Mouse (Mus musculus) retina, postnatal 1 day (tissue): Measurements from ENCODE around the gene Gm28043.
A peak's percentile ranks its signal among the peaks of the same experiment; 100 is the strongest.
"Not testable (repeated sequence)": the region's sequence is repeated elsewhere in the genome, so short reads cannot be mapped to it uniquely, and the experiment has no call there.

Experiments
- DNase-seq: peaks from one replicate; pipeline ENCODE4 v3.0.0-alpha.2; 2012

Gm28043 gene

GRCm38 (mm10) chr17:29614115-29615023, at the start of gene Gm28043, which contains the start of gene Rnf8:
Gene Gm28043, plus strand, starts transcription at chr17:29614876.
Gene Rnf8, plus strand, starts transcription at chr17:29614790.
- peak; percentile 97 for DNase-seq

- DNase-seq: no peak
Measured at GRCm38 (mm10) chr17:29565521-29565920, 49.2 kb upstream of the Gm28043 start.

GRCm38 (mm10) chr17:29568435-29568834, 46.2 kb upstream of the Gm28043 start:
- no peak for DNase-seq

GRCm38 (mm10) chr17:29569831-29570230, 44.8 kb upstream of the Gm28043 start:
- no peak for DNase-seq

DNA sequence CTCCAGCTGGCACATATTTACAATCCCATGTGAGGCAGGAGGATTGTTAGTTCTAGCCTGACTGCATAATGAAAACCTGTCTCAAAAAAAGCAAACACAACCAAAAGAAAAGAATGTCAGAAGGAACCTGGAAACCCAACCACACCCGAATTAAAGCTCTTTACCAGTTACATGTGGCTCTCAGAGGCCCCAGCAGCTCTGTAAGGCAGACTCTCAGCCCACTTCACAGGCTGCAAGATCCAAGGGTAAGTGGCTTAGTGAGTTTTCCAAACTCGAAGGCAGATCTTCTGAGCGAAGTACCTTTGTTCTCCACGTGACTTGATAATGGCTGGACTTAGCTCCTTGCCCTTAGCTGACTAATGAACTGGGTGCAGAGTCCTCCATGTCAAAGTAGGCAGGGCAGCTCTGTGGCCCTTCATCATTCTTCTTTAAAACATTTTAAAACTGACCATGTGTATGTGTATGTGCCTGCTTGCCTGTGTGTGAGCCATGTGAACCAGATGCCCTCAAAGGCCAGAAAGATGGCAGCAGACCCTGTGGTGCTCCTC, 35.0 kb upstream of the Gm28043 start:
- no peak for DNase-seq

- no peak for DNase-seq
Measured at GRCm38 (mm10) chr17:29583569-29583968, 31.1 kb upstream of the Gm28043 start.

- no peak for DNase-seq
Measured at GRCm38 (mm10) chr17:29584306-29584705, 30.4 kb upstream of the Gm28043 start.

DNA sequence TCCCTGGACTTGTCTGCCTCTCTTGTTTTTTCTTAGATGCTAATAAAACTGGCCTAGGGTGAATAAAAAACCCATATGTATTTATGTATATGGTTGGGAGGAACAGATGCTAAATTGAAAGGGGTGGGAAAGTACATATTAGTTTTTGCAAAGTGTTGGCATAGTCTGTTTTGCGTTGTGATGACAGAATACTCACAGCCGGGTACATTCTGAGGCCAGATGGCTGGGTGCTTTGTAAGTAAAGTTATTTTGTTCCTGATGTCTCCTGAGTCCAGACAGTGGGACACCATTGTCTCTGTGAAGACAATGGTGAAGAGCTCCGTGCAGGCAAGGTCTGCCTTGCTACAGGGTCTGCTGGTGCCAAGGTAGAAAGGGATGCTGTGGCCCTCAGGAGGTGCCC, 29.9 kb upstream of the Gm28043 start:
- no peak for DNase-seq

DNA sequence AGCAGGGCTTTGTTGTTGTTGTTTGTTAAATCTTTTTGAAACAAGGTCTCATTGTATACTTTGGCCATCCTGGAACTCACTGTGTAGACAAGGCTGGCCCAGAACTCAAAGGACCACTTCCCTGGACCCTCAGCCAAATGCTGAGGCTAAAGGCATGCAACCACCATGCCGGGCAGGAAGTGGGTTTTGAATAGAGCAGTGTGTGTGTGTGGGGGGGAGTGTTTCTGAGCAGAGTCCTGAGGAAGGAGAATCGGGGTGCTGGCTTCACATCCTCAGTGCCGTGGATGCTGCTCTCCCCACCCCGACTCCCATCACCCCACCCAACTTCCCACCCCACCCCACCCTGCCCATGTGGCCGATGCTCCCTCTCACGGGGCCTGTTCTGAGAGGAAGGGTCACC, 29.2 kb upstream of the Gm28043 start:
- DNase-seq: no peak

DNA sequence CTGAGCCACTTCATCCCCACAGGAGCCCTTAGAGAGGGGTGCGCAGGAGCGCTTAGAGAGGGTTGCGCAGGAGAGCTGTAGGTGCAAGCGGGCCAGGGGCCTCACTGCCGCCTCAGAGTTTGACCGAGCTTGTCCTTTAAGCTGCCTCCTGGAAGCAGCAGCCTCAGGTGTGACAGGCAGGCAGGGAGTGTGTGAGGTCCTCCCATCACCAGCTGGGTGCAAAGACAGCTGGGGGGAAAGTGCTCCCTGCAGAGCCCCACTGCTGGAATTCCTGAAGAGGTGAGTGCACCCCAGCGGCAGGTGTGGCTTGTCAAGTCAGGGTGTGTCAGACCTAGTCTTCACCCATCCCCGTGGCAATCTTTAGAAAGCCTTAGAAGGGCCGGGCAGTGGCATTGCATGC, 27.8 kb upstream of the Gm28043 start:
- no peak for DNase-seq

GRCm38 (mm10) chr17:29589221-29589898, 25.3 kb upstream of the Gm28043 start:
- peak; percentile 87 for DNase-seq

DNA sequence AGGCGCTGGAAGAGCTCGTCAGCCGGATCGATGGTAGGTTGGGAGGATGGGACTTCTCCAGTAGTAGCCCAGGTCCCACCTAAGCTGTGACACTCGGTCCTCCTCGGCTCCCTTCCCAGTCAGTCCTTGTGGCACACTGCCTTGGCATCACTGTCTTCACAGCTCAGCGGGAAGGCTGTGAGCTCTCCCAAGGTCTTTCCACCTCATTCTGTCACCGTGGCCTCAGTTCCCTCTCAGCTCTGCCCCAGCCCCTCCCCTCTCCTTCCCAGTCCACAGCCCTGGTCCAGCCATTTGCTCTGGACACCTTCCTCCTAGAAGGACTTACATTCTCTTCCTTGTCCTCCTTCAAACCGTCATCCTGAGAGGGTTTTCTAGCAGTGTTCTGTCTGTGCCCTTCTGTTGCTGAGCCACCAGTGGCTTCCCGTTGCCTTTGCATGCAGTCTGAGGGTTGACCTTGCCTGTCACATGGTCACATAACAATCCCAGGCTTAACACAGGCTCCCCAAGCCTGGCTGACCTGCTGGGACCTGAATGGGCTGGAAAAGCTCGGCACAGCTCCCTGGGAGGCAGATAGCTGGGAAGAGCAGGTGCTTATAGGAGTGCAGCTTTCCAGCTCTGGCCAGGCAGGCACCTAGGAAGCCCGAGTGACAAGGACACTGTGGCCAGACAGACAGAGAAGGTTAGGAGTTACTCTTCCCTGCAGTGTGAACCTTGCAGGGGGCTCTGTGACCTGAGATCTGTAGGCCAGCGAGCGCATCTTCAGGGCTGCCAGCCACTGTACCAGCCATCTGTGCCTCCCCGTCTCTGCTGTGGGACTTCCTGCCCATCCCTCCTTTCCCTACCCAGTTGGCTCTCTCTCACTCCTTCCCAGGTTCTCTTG, 18.5 kb upstream of the Gm28043 start:
- peak; percentile 39 for DNase-seq

GRCm38 (mm10) chr17:29596771-29597132, 17.9 kb upstream of the Gm28043 start:
- peak; percentile 27 for DNase-seq

- no peak for DNase-seq
Measured at GRCm38 (mm10) chr17:29599051-29599450, 15.6 kb upstream of the Gm28043 start.

GRCm38 (mm10) chr17:29599537-29599936, 15.1 kb upstream of the Gm28043 start:
- no peak for DNase-seq

- DNase-seq: no peak
Measured at GRCm38 (mm10) chr17:29601391-29601790, 13.3 kb upstream of the Gm28043 start.

GRCm38 (mm10) chr17:29603283-29603682, 11.4 kb upstream of the Gm28043 start:
- DNase-seq: peak; percentile 77

DNA sequence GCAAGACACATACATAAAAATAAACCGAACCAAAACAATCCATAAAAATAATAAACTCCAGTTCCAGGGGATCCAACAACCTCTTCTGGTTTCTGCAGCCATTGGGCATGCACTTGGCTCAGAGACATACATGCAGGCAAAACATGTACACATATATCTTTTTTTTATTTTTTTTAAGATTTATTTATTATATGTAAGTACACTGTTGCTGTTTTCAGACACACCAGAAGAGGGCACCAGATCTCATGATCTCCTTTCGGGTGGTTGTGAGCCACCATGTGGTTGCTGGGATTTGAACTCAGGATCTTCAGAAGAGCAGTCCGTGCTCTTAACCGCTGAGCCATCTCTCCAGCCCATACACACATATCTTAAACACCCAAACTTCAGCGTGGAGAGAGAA, 1.2 kb upstream of the Gm28043 start:
- not testable (repeated sequence) for DNase-seq

DNA sequence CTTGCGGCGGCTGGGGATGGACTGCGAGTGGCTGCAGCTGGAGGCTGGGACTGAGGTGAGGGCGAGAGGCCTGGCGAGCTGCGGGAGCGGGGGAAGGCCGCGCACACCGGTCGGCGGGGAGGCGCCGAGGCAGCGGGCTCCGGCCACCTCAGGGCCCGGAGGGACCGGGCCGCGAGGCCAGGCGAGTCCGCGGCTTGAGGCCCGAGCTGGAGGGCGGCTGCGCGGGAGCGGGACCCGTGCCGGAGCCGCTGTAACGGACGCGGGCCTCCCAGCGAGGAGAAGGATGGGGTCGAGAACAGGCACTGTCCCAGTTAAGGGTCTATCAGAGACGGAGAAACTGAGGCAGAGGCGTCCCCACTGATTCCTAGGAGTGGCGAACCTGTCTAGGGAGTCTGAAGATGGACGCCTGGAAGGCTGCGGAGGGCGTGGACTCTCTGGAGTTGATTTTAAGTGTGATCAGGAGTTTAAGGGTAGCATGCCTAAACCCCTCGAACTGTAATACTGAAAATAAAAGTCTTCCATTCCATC, 412 bp downstream of the Gm28043 start:
- peak; percentile 21 for DNase-seq

GRCm38 (mm10) chr17:29615616-29616015, 940 bp downstream of the Gm28043 start:
- DNase-seq: peak; percentile 42

DNA sequence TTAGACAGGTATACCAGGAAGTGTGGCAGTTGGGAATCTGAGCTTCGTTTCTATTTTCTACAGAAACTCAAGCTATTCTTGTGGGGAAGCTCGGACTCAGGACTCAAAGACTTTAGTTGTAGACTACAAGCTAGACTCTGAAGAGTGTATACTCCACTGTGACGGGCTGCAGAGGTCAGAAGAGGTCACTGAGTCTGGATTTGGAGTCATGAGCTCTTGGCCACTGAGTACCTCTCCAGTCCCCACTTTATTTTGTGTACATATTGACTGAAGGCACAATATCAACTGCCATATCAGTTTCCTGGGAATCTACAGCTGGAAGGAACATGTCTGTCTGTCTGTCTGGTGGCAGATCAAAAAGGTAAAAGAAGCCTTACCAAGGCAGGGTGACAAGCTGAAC, 4.6 kb downstream of the Gm28043 start:
- DNase-seq: no peak

DNA sequence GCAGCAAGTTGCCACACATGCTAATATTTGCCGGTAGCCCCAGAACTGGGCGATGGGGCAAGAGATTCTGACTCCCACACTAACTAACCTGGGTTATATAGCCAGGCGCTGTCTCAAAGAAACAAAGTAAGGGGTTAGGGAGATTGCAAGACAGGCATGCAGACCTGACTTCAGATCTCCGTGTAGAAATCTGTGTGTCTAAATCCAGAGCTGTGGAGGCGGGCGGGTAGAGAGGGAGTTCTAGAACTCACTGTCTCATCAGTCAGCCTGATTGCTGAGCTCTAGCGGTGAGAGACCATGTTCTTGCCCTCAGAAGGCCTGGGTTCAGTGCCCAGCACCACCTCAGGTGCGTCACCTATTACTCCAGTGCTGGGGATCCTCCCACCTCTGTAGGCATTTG, 8.8 kb downstream of the Gm28043 start:
- DNase-seq: no peak

- DNase-seq: no peak
Measured at GRCm38 (mm10) chr17:29627285-29627684, 12.6 kb downstream of the Gm28043 start.
